Mouse (Mus musculus): ENCODE measurements around the gene Vmn1r149.
"Not testable (repeated sequence)": the region's sequence is repeated elsewhere in the genome, so short reads cannot be mapped to it uniquely, and the experiment has no call there.

Vmn1r149 gene

GRCm38 (mm10) chr7:22438129-22438528, at the start of gene Vmn1r149:
Gene Vmn1r149 (minus strand): TSS chr7:22438229.
- DNase-seq, result not testable (repeated sequence)

DNA sequence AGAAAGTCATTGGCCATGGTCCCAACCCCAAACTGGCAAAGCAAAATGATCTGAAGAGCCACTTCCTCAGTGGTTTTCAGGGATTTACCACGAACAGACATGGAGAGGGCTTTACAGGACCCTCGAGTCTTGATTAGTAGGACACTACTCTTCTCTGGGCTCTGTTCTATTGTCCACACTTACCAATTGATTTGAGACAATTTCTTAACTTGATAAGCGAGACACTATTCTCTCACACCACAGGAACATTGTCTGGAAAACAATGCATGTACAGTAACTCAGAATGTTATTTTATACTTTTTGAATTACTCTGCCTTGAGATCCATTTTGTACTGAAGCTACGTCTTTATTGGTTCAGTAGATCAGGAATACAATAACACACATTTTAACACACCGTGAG, 25.9 kb upstream of the Vmn1r149 start, which contains the start of gene Gm10665:
Gene Gm10665 (minus strand): TSS at position 101 of the 400 bp plus-strand sequence.
- DNase-seq, result not testable (repeated sequence)

GRCm38 (mm10) chr7:22413283-22413682, 24.7 kb downstream of the Vmn1r149 start, which contains the start of gene Vmn1r148:
Gene Vmn1r148 (plus strand): TSS chr7:22413583.
- DNase-seq, result not testable (repeated sequence)

Measured in embryo, embryonic 11 days (tissue).